Mouse (Mus musculus) spleen, postnatal 4 days (tissue): ENCODE measurements around the gene Gm15217.
A peak's percentile ranks its signal among the peaks of the same experiment; 100 is the strongest.

Experiments used
- DNase-seq, 2 experiments: peaks; one replicate each; pipeline ENCODE4 v3.0.0; 2022; ENCODE audit warnings: low spot score in 2 of 2

The Gm15217 gene

DNA sequence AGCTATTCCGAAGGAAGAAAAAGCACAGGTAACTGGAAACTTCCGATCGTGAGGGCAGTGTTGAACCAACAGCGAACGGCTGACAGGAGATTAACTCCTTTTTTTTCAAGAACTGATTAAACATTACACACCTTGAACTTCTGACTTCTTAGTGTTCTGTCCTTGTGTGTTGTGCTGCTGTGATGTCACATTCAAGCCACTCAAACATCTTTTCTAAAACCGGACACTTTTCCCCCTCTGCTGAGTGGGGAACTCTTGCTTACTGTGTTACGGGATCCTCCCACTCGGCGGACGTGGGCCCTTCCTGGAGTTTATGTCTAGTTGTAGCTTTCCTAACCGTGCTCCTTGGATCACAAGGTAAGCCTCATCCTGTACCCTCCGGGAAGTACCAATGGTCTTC, at the start of gene Gm15217:
Gene Gm15217 (plus strand): TSS at position 130 of the 400 bp plus-strand sequence.
- DNase-seq, result no peak

DNA sequence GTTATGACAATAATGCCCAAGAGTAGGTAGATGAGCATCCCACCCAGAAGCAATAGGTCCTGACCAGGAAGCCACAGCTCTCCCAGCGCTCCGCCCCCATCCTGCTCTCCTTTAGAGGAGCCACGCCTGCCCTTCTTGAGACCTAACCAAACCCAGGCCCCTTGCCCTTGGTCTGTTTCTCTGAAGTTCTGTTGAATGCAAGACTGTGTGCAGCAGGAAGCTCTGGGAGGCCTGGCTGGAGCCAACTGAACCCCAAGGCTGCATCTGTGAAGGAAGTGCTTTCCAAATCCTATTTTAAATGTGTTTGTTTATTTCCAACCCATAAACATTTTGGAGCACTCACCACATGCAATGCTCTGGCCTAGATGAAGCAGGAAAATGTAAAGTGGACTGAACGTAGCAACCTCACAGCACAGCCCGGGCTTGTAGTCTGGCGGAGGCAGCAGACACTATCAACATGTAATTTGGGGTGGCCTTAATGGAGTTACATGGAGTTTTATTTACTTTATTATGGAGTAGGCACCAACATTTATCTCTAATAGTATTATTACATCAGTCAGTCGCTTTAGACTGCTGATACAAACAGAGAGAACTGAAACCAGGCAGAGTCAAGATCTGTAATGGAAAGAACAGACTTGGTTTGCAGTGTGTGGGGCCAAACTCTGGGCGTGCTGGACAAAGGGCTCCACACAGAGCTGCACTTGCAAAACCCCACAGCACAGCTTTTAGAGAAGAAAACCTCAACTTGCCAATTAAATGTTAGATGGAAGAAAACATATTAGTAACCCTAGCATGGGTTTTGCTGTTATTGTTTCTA, 45.6 kb upstream of the Gm15217 start:
- DNase-seq, result no peak

DNA sequence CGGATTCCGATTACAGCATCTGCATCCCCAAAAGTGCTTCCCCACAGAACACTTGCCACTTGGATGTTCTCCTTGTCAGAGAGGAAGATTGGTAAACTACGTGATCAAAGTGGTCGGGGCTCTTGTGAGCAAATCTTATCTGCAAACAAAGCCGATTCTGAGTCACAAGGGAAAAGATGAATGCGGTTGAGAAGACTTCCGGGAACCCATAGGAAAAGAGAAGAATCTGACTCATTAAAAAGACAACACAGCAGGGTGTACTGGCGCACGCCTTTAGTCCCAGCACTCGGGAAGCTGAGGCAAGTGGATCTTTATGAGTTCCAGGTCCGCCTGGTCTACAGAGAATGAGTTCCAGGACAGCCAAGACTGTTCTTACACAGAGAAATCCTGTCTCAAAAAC, 40.4 kb upstream of the Gm15217 start:
- no peak for DNase-seq

DNA sequence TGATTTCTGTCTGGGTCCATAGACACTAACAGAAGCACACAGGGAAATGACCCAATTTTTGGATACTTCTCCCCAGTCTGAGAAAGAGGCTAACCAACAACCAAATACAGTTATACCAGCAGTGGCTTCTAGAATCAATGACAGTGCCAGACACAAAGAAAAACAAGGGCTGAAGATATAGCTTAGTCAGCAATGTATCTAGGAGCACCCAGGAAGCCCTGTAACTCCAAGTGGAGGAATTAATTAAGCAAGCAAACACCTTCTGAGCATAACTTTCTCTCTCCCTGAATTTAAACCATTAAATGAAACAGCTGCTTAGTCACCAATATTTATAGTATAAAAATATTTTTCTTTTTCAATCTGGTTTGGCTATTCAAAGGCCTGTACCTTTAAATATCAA, 34.5 kb upstream of the Gm15217 start:
- DNase-seq, result no peak

DNA sequence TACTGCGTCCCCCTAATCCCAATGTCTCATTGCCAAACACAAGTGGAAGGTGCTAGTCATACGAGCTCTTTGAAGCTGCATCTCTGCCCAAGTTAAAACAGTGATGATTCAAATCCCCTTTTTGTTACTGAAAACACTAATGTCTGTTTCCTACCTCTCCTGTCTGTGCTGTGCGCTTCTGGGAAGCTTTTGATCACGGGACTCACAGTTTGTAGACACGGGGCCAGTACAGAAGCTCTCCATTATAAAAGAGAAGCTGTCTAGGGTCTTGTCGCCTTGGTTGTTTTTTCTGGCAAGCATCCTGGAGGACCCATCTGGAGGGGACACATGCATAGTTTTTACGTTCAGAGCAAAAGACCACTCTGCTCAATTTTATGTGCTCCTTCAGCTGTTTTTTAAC, 21.9 kb upstream of the Gm15217 start:
- DNase-seq, result no peak

- DNase-seq, result no peak
These were observed 21.5 kb upstream of the Gm15217 start for GRCm38 (mm10) chr14:46357696-46358095.

- no peak for DNase-seq
These were observed 16.0 kb upstream of the Gm15217 start for GRCm38 (mm10) chr14:46363209-46363608.

DNA sequence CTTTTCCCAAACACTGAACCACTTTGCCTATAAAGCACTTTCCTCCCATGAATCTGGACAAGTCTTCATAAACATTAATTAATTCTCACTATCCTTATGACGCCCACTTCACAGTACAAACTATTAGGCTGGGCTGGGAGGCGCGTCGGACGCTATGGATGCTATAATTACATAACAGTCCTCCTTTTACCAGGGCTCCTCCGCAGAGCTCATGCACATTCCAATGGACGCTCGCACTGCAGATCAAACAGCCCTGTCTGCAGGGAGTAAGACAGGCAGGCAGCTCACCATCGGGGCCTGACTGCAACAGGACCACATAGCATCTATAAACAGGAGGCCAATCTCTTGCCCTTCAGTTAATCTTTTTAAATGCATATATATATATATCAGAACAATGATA, 6.8 kb upstream of the Gm15217 start:
- no peak for DNase-seq

DNA sequence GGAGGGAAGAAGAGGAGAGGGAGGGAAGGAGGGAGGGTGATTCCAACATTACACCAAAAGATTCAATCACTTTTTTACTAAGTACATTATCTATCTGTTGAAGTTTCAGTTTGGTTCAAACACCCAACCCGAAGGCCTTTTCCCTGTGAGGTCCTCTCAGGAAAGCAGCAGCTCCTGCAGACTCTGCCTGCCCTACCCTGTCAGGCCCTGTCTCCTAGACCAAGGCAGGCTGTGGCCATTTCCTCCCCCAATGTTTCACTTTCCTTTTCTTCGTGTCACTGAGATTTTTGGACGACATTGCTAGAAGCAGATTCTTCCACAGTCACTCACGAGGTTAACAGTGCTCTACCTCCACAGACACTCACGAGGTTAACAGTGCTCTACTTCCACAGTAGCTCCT, 3.4 kb upstream of the Gm15217 start:
- no peak for DNase-seq

DNA sequence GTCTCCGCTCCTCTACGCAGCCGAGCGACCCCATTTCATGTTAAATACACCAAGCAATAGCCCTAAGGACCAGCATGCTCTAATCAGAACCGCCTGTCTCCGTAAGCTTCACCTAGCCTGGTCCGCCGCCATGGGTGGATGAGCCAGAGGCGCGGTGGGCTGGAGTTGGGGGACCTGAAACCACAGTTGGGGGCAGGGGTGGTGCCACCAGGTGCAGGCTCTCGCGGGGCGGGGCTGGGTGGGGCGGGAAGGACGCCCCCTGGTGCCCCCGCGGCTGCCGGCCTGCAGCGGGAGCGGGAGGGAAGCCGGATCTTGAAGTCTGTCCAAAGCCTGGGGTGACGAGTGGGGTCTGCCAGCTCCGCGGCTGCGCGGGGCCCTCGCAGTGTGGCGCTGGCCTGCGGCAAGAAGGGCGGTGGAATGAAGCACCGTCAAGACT, 1.1 kb downstream of the Gm15217 start:
- no peak for DNase-seq

DNA sequence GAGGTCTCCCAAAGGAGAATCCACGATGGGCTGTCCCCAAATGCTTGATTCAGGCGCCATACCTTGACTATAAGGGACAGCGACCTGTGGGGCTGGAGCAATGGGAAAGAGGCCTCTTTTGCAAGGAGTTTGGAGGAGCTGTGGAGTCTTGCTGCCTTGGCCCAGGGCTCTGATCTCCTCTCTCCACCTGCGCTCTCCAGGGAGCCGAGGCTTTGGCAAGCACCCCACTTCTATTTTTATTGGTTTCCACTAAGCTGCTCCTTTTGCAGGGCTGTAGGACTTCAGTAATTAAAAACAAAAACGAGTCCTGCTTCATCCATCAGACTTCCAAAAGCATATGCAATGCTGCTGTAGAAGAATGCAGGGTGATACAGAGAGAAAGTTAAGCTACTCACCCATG, 2.2 kb downstream of the Gm15217 start:
- DNase-seq, result no peak

DNA sequence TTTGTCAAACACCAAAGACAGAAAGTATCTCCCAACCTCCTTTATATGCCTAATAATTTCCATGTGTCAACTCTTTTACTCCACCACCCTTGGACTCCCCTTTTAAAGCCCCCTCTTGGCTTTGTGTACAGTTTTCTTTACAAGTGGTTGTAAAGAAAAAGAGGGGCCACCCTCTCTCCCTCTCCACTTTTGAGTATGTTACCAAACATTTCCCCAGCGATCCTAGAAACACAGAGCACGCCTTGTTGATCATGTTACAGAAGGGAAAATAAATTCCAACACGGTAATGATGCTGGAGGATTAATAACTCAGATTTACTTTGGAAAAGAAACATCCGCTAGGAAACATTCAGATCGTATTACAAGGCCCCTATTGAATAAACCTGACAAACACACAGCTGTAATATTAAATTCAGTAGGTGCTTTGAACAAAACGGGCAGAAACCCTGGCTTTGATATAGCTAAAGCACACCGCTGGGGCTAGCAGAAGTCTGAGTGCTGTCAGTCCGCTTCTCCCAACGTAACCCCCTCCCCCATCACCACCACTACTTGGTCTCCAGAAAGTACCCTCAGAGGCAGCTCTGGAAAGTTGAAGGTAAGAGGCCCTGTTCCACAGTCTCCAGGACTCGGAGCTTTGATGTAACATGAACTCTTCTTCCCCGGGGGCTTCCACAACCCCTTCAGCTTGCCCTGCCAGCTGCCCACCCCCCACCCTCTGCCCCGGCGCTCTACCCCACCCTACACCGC, 5.9 kb downstream of the Gm15217 start:
- no peak for DNase-seq

GRCm38 (mm10) chr14:46385701-46386477, 6.7 kb downstream of the Gm15217 start:
- no peak for DNase-seq

DNA sequence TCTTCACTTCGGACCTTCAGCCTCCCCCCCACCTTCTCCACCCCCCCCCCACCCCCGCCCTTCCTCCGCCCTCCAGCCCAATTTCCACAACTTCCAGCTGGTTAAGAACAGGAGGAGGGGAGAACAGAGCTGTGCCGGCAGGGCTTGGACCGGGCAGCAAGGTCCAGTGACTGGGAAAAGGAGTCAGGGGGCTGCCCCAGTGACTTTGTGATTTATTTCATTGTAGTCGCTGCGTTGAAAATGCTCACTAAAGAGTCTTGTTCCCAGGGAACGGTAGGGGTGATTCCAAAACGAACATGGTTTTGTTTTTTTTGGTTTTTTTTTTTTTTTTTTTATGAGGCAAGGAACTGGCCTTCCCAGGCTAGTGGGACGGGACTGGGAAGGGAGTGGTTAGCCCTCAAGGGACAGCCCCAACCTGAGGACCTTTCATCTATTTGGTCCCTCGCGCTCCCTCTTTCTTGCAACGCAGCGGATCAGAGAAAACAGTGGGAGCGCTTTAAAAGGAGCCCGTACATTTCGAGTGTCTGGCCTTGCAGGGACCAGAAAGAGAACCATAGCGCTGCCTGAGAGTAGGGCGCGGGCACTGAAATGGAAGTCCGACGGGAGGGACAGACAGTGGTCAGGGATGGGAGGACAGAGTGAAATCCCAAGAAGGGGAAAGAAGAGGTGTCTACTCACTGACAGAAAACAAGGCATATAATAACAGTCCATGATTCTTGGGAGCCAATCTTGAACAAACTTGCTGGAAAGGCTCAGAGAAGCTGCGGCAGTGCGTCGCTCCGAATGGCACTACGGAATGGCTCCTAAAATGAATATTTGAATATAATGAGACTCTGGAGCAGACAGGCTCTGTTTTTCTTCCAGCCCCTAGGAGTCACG, 7.5 kb downstream of the Gm15217 start:
- DNase-seq, result no peak

DNA sequence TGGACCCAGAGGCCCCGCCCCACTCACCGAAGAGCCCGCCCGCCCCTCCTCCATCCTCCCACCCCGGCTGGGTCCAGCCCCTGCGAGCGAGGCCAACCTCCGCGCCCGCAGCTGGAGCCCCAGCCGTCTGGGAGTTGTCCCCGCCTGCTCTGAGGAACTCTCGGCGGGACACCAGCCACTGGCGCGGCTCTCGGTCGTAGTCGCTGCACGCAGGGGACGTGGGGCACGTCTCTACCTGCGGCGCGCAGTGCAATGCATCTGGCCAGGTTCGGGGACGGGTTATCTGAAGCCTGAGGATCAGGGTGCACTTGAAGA, 8.1 kb downstream of the Gm15217 start:
- peak; percentile 32 to 68 for DNase-seq

DNA sequence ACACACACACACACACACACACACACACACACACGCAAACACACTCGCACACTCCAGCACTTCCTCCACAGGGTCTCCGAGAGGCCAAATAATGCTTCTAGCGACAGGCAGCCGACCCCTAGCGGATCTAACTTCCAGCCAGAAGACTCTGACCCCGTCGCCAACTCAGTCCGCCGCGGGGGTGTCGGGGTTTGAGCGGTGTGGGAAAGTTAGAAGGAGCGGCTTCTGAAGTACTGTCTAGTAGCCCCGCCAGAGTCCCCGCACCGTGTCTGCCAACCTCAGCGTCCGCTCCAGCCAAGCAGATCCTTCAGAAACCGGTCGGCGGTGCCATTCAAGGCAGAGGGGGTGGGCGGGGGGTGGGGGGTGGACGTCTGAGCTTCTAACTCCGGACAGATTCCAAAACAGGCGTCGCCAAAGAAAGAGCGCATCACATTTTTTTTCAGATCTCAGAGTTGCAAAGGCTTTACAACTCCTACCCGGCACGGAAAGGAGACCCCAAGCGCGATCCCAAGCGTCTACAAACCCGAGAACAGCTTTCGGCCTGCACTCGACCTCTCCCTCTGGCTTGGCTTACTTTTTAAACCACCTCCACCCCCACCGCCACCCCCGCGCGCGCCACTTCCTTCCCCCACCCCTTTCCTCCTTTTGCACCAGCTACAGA, 8.7 kb downstream of the Gm15217 start:
- DNase-seq, result no peak

DNA sequence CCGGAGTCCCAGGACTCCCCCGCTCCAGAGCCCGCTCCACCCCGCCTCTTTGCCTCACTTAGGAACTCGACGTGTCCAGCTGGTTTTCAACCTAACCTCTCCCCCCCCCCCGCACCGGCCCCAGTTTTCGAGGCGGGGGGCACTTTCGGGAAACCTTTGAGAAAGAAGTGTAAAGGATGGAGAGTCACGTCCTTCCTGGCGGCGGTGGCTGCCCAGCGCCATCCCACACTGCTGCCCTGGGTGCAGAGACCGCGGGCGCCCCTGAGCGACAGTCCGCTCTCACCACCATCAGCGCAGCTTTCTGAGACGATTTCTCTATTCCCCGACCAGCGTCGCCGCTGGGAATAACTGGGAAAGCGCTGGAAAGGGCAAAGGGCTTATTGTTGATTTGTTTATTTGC, 9.4 kb downstream of the Gm15217 start:
- no peak for DNase-seq

- no peak for DNase-seq
These were observed 10.4 kb downstream of the Gm15217 start for GRCm38 (mm10) chr14:46389438-46390248.

GRCm38 (mm10) chr14:46390249-46390775, 11.1 kb downstream of the Gm15217 start, which contains the start of gene Bmp4:
Gene Bmp4 (minus strand): TSS chr14:46390669.
- DNase-seq, result no peak
